Mouse (Mus musculus): ENCODE data around the gene Snrpc. TPM values are rescaled to one million over a fixed set of nuclear protein-coding genes. Genes with fewer than 3 reads are reported as not detected.

Gene Snrpc
- polyA plus RNA-seq, 1 experiment from 2014 or later: 255 TPM

- no peak overlapping the region for H3K4me2 ChIP-seq (ENCODE audit: low read length)
- H3K9me3 ChIP-seq (ENCODE audit: control insufficient read depth, low read length): no peaks in the 10 kb centered on the region
- H3K27me3 ChIP-seq (replicated peaks; ENCODE audit: control insufficient read depth, insufficient read depth, low read length): no peaks in the 10 kb centered on the region
- peaks cover 17% of the 10 kb centered on the region for H3K4me1 ChIP-seq (replicated peaks; ENCODE audit: control insufficient read depth, insufficient read depth, low read length)
- H3K4me3 ChIP-seq (replicated peaks; ENCODE audit: low read length): no peak overlapping the region
- H3K9ac ChIP-seq (replicated peaks; ENCODE audit: low read depth, low read length): no peak overlapping the region
- H3K27ac ChIP-seq (ENCODE audit: low read length): no peak overlapping the region
- ATAC-seq: no peak
- H3K36me3 ChIP-seq (ENCODE audit: control insufficient read depth, insufficient read depth): no peaks in the 10 kb centered on the region
Measured at GRCm38 (mm10) chr17:27814606-27815005, 23.3 kb upstream of the Snrpc start.

GRCm38 (mm10) chr17:27819011-27819410 lies 18.9 kb upstream of the Snrpc start:
- H3K36me3 ChIP-seq (ENCODE audit: control insufficient read depth, insufficient read depth): no peaks in the 10 kb centered on the region
- H3K4me2 ChIP-seq (ENCODE audit: low read length): peak overlapping the region; percentile 82
- no peaks in the 10 kb centered on the region for H3K9me3 ChIP-seq (ENCODE audit: control insufficient read depth, low read length)
- peak overlapping the region; percentile 91 for H3K9ac ChIP-seq (replicated peaks; ENCODE audit: low read depth, low read length)
- no peaks in the 10 kb centered on the region for H3K27me3 ChIP-seq (replicated peaks; ENCODE audit: control insufficient read depth, insufficient read depth, low read length)
- 17% methylated on average over 7 of the region's 7 CpGs for WGBS
- peak overlapping the region; percentile 90 for H3K4me3 ChIP-seq (replicated peaks; ENCODE audit: low read length)
- peaks cover 25% of the 10 kb centered on the region for H3K4me1 ChIP-seq (replicated peaks; ENCODE audit: control insufficient read depth, insufficient read depth, low read length)
- ATAC-seq: no peak
- no peak overlapping the region for H3K27ac ChIP-seq (ENCODE audit: low read length)

GRCm38 (mm10) chr17:27819521-27819970 lies 18.4 kb upstream of the Snrpc start:
- peak overlapping the region; percentile 74; the same call in 1 of the 2 replicates for H3K27ac ChIP-seq (ENCODE audit: low read length)
- peaks cover 25% of the 10 kb centered on the region for H3K4me1 ChIP-seq (replicated peaks; ENCODE audit: control insufficient read depth, insufficient read depth, low read length)
- ATAC-seq: no peak
- H3K4me2 ChIP-seq (ENCODE audit: low read length): peak overlapping the region; percentile 82
- H3K27me3 ChIP-seq (replicated peaks; ENCODE audit: control insufficient read depth, insufficient read depth, low read length): no peaks in the 10 kb centered on the region
- H3K9me3 ChIP-seq (ENCODE audit: control insufficient read depth, low read length): no peaks in the 10 kb centered on the region
- H3K4me3 ChIP-seq (replicated peaks; ENCODE audit: low read length): peak overlapping the region; percentile 90
- no peaks in the 10 kb centered on the region for H3K36me3 ChIP-seq (ENCODE audit: control insufficient read depth, insufficient read depth)
- 2% methylated on average over 20 of the region's 20 CpGs for WGBS
- H3K9ac ChIP-seq (replicated peaks; ENCODE audit: low read depth, low read length): peak overlapping the region; percentile 91

- Histone ChIP-seq H3K36me3 (ENCODE audit: control insufficient read depth, insufficient read depth) (no peaks in the 10 kb centered on the region), H3K9ac (replicated peaks; ENCODE audit: low read depth, low read length) (peak overlapping the region; percentile 91), H3K4me3 (replicated peaks; ENCODE audit: low read length) (peak overlapping the region; percentile 90), H3K27me3 (replicated peaks; ENCODE audit: control insufficient read depth, insufficient read depth, low read length) (no peaks in the 10 kb centered on the region; the same call in 1 of the 2 replicates), H3K9me3 (ENCODE audit: control insufficient read depth, low read length) (no peaks in the 10 kb centered on the region), H3K4me1 (replicated peaks; ENCODE audit: control insufficient read depth, insufficient read depth, low read length) (peaks cover 25% of the 10 kb centered on the region), H3K27ac (ENCODE audit: low read length) (peak overlapping the region; percentile 74), H3K4me2 (ENCODE audit: low read length) (peak overlapping the region; percentile 82)
- ATAC-seq: peak; percentile 88
- under 1% methylated on average over 56 of the region's 62 CpGs for WGBS
Measured at GRCm38 (mm10) chr17:27819971-27820567, 17.9 kb upstream of the Snrpc start.

- 3% methylated on average over 26 of the region's 56 CpGs for WGBS
- no peaks in the 10 kb centered on the region for H3K9me3 ChIP-seq (ENCODE audit: control insufficient read depth, low read length)
- H3K27me3 ChIP-seq (replicated peaks; ENCODE audit: control insufficient read depth, insufficient read depth, low read length): no peaks in the 10 kb centered on the region; the same call in 1 of the 2 replicates
- H3K4me1 ChIP-seq (replicated peaks; ENCODE audit: control insufficient read depth, insufficient read depth, low read length): peaks cover 25% of the 10 kb centered on the region
- peak within 1 kb of the TSS; percentile 82 for H3K4me2 ChIP-seq (ENCODE audit: low read length)
- peak within 1 kb of the TSS; percentile 90 for H3K4me3 ChIP-seq (replicated peaks; ENCODE audit: low read length)
- H3K9ac ChIP-seq (replicated peaks; ENCODE audit: low read depth, low read length): peak within 1 kb of the TSS; percentile 91
- ATAC-seq: peak; percentile 98
- H3K36me3 ChIP-seq (ENCODE audit: control insufficient read depth, insufficient read depth): no peaks in the 10 kb centered on the region
- peak within 1 kb of the TSS; percentile 87 for H3K27ac ChIP-seq (ENCODE audit: low read length)
Measured at GRCm38 (mm10) chr17:27820568-27821406, 17.2 kb upstream of the Snrpc start, which contains the start of gene D17Wsu92e. Gene D17Wsu92e, minus strand, starts transcription at chr17:27820648.

GRCm38 (mm10) chr17:27821407-27822338 lies 16.3 kb upstream of the Snrpc start:
- H3K4me3 ChIP-seq (replicated peaks; ENCODE audit: low read length): peak overlapping the region; percentile 90; the same call in 1 of the 2 replicates
- H3K9ac ChIP-seq (replicated peaks; ENCODE audit: low read depth, low read length): peak overlapping the region; percentile 69
- WGBS: 65% methylated on average over 9 of the region's 9 CpGs
- peak overlapping the region; percentile 87; the same call in 1 of the 2 replicates for H3K27ac ChIP-seq (ENCODE audit: low read length)
- H3K9me3 ChIP-seq (ENCODE audit: control insufficient read depth, low read length): no peaks in the 10 kb centered on the region
- ATAC-seq: no peak
- peak overlapping the region; percentile 75 for H3K4me2 ChIP-seq (ENCODE audit: low read length)
- no peaks in the 10 kb centered on the region; the same call in 1 of the 2 replicates for H3K27me3 ChIP-seq (replicated peaks; ENCODE audit: control insufficient read depth, insufficient read depth, low read length)
- H3K36me3 ChIP-seq (ENCODE audit: control insufficient read depth, insufficient read depth): no peaks in the 10 kb centered on the region
- H3K4me1 ChIP-seq (replicated peaks; ENCODE audit: control insufficient read depth, insufficient read depth, low read length): peaks cover 28% of the 10 kb centered on the region

GRCm38 (mm10) chr17:27823142-27823905 lies 14.6 kb upstream of the Snrpc start:
- WGBS: 79% methylated on average over 9 of the region's 9 CpGs
- Histone ChIP-seq H3K4me2 (ENCODE audit: low read length) (no peak overlapping the region), H3K4me1 (replicated peaks; ENCODE audit: control insufficient read depth, insufficient read depth, low read length) (peaks cover 24% of the 10 kb centered on the region), H3K27ac (ENCODE audit: low read length) (no peak overlapping the region), H3K27me3 (replicated peaks; ENCODE audit: control insufficient read depth, insufficient read depth, low read length) (peaks cover 3% of the 10 kb centered on the region; the same call in 1 of the 2 replicates), H3K4me3 (replicated peaks; ENCODE audit: low read length) (no peak overlapping the region), H3K9me3 (ENCODE audit: control insufficient read depth, low read length) (no peaks in the 10 kb centered on the region), H3K9ac (replicated peaks; ENCODE audit: low read depth, low read length) (no peak overlapping the region), H3K36me3 (ENCODE audit: control insufficient read depth, insufficient read depth) (no peaks in the 10 kb centered on the region)
- no peak for ATAC-seq

- Histone ChIP-seq H3K4me1 (replicated peaks; ENCODE audit: control insufficient read depth, insufficient read depth, low read length) (peaks cover 8% of the 10 kb centered on the region), H3K27me3 (replicated peaks; ENCODE audit: control insufficient read depth, insufficient read depth, low read length) (peaks cover 3% of the 10 kb centered on the region; the same call in 1 of the 2 replicates), H3K27ac (ENCODE audit: low read length) (no peak overlapping the region), H3K4me2 (ENCODE audit: low read length) (no peak overlapping the region), H3K4me3 (replicated peaks; ENCODE audit: low read length) (no peak overlapping the region), H3K9ac (replicated peaks; ENCODE audit: low read depth, low read length) (no peak overlapping the region), H3K36me3 (ENCODE audit: control insufficient read depth, insufficient read depth) (no peaks in the 10 kb centered on the region), H3K9me3 (ENCODE audit: control insufficient read depth, low read length) (no peaks in the 10 kb centered on the region)
- 59% methylated on average over 1 of the region's 1 CpGs for WGBS
- ATAC-seq: no peak
Measured at GRCm38 (mm10) chr17:27824941-27825340, 13.0 kb upstream of the Snrpc start.

Data from forebrain, embryonic 16.5 days (tissue).